Mouse (Mus musculus): ENCODE data around the gene Tmc5. TPM values are rescaled to one million over a fixed set of nuclear protein-coding genes. Genes with fewer than 3 reads are reported as not detected.

Tmc5 gene
- polyA plus RNA-seq (2015; fragmentation: Nextera tagmentation; extraction: Ambion mirVana), result 0.08 and 0.20 TPM in 2 replicates

GRCm38 (mm10) chr7:118597201-118597600 lies at the start of gene Tmc5:
TSS of gene Tmc5 (plus strand) at chr7:118597297.

DNA sequence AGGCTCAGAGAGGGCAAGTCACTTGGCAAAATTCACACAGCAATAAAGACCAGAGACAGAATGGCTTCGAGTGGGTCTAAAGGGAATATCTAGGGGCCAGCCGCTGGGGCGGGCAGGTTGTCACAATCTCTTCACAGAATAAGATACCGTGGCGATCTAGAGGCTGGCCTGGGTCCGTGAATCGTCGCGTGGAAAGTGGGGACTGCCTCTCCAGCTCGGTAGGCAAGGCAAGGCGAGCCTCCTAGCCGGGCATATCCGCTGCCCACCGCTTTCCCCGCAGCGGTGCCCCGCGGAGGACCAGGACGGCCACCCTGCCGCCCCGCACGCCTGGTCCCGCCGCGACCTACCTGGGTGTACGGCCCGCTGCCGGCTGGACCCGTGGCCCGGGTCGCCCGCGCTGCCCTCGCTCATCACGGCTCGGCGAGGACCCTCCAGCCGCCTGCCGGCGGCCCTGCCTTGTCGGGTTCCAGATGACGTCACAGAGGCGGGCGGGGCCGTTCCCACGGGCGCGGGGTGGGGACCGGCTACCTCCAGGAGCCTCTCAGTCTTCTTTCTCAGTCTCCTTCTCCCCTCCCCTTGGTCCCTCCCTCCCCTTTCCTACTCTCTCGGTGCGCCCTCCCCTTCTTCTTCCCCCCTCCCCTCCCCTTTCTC lies 12.7 kb upstream of the Tmc5 start, which contains the start of gene Tmc7:
TSS of gene Tmc7 (minus strand) at position 480 of the 651 bp plus-strand sequence.

DNA sequence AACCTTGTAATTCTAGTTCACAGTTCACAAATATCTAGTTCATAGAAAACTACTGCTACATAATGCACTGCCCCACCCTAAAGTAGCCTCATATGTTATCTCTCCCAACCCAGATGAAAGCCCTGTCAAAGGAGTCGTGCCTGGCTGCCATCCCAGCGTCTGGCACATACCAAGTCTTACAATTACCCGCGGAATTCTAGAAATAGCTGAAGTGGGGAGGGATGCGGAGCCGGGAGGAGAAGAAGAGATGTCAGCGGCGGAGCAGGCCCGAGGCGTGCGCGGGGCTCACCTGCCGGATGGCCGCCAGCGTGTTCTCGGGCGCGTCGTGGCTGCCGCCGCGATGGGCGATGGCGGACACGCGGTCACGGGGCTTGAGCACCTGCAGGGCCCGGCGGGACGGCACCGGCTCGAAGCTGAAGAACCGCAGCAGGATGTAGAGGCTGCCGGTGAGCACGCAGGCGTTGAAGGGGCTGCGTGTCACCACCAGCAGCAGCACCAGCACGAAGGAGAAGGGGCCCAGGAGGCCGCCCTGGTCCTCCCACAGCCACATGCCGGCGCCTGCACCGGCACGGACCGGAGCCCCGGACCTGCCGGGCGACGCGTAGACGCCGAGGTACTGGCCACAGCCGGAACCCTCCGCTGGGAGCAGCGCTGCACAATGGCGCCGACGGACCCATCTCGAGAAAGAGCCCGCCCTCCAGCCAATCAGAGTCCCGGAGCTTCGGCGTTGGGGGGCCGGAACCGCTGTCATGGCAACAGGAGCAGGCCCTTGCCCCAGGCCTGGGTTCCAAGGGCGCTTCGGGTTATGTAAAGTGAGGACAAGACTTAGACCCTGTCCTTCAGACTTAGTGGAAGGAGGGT lies 108.2 kb downstream of the Tmc5 start, which contains the start of gene Gde1:
TSS of gene Gde1 (minus strand) at position 678 of the 861 bp plus-strand sequence.

DNA sequence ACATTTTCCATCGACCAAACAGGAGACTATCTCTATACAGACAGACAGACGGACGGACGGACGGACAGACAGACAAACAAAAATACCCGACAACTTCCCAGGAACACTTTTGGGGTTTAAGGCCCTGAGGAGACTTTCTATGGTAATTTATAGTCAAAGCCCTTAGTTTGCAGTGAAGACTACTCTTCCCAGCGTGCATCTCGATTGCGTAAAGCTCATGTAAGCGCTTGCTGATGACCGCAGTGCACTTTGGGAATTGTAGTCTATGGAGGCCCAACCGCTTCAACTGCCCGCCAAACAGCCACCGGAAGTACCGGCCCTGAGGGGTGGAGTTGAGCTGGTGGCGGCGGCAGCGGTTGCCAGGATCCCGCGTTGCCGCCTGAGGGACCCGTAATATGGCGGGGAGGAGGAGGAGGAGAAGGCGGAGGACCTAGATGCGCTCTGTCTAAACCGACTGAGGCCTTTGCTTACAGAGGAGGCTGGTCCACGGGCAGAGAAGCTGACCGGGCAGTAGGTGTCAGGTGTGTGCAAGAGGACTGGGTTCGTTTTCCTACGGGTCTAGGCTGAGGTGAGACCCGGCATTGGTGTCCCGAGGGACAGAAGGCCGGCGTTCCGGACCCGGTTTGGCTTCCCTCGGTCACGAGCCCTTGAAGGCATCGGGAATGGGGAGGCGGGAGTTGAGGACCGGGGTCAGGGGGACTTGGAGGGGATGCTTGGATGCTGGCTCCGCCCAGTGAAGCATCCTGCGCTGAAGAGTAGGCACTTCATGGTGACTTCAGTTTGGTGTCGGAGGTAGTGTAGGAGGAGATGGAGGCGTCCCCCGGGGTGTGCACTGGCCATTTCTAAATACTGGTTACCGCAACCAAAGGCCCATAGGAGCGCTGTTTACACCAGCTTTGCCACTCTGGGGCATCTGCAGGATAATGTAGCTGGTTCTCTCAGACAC lies 115.4 kb downstream of the Tmc5 start, which contains the start of gene Ccp110:
TSS of gene Ccp110 (plus strand) at position 325 of the 946 bp plus-strand sequence.

Other genes starting within 250 kb of the Tmc5 start
- 21.1 and 30.7 TPM in 2 replicates for gene Syt17, start 149.1 kb upstream of the Tmc5 start, polyA plus RNA-seq (2015; fragmentation: Nextera tagmentation; extraction: Ambion mirVana)
- gene Itpripl2, start 105.3 kb upstream of the Tmc5 start, polyA plus RNA-seq (2015; fragmentation: Nextera tagmentation; extraction: Ambion mirVana), result 3.8 and 3.9 TPM in 2 replicates
- gene Coq7, start 63.9 kb upstream of the Tmc5 start, polyA plus RNA-seq (2015; fragmentation: Nextera tagmentation; extraction: Ambion mirVana), result 65.8 and 84.7 TPM in 2 replicates
- 0.65 and 2.5 TPM in 2 replicates for gene Tmc7, start 12.6 kb upstream of the Tmc5 start, polyA plus RNA-seq (2015; fragmentation: Nextera tagmentation; extraction: Ambion mirVana)
- 115 and 152 TPM in 2 replicates for gene Gde1, start 108.5 kb downstream of the Tmc5 start, polyA plus RNA-seq (2015; fragmentation: Nextera tagmentation; extraction: Ambion mirVana)
- gene Ccp110, start 115.3 kb downstream of the Tmc5 start, polyA plus RNA-seq (2015; fragmentation: Nextera tagmentation; extraction: Ambion mirVana), result 4.6 and 6.1 TPM in 2 replicates
- 42.4 and 61.6 TPM in 2 replicates for gene Vps35l, start 142.9 kb downstream of the Tmc5 start, polyA plus RNA-seq (2015; fragmentation: Nextera tagmentation; extraction: Ambion mirVana)

Measured in adrenal gland, postnatal 0 days (tissue).